Mouse (Mus musculus): ENCODE data around the gene Pgr15l. TPM values are rescaled to one million over a fixed set of nuclear protein-coding genes. Genes with fewer than 3 reads are reported as not detected.

Gene Pgr15l
- not detected for total RNA-seq (2021)
- long read RNA-seq, experiment 1, result 0 reads
- long read RNA-seq, experiment 2, result 0 reads

- no peak for DNase-seq
Measured at GRCm38 (mm10) chrX:97072369-97072768, at the start of gene Pgr15l. Gene Pgr15l (plus strand): TSS chrX:97072596.

- DNase-seq, result no peak
Measured at GRCm38 (mm10) chrX:97027540-97027939, 44.9 kb upstream of the Pgr15l start.

- no peak for DNase-seq
Measured at GRCm38 (mm10) chrX:97069816-97070215, 2.6 kb upstream of the Pgr15l start.

Measured in gastrocnemius, postnatal 10 days (tissue).